Mouse (Mus musculus) c-Kit-positive CD71-negative TER-119-negative erythroid progenitor cells, embryonic 14.5 days (primary cell): ENCODE data around the gene March9.
"Not testable (repeated sequence)": the region's sequence is repeated elsewhere in the genome, so short reads cannot be mapped to it uniquely, and the experiment has no call there.

Experiments
- DNase-seq: peaks from one replicate; pipeline ENCODE4 v3.0.0-alpha.2; 2013; ENCODE audit warnings: low read depth

March9 gene

GRCm38 (mm10) chr10:127062503-127062902 is 2.5 kb upstream of the March9 start:
- DNase-seq, result no peak

DNA sequence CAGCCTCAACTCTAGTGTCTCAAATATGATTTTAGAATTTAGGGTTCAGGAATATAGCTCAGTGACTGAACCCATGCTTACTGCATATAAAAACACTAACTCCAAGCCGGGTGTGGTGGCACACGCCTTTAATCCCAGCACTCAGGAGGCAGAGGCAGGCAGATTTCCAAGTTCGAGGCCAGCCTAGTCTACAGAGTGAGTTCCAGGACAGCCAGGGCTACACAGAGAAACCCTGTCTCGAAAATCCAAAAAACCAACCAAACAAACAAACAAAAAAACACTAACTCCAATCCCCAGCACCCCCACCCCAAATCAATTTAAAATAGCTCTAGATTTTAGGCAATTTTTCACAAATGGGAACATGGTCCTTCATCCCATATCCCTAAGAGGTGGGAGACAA is 2.1 kb upstream of the March9 start:
- not testable (repeated sequence) for DNase-seq

DNA sequence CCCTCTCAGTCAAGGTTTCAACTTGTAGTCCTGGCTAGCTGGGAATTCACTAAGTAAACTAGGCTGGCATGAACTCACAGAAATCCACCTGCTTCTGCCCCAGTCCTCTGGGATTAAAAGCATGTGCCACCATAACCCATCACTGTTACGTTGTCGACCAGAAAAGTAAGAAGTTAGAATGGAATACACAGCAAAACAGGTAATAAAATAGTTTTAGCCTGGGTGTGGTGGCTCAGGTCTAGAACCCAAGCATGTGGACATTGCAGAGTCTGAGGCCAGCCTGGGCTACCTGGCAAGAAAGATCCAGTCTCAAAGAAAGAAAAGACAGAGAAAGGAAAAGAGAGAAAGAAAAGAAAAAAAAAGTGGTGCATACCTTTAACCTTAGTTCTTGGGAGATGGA is 1.5 kb upstream of the March9 start:
- DNase-seq, result no peak

- no peak for DNase-seq
Measured at GRCm38 (mm10) chr10:127061085-127061484, 1.1 kb upstream of the March9 start.

DNA sequence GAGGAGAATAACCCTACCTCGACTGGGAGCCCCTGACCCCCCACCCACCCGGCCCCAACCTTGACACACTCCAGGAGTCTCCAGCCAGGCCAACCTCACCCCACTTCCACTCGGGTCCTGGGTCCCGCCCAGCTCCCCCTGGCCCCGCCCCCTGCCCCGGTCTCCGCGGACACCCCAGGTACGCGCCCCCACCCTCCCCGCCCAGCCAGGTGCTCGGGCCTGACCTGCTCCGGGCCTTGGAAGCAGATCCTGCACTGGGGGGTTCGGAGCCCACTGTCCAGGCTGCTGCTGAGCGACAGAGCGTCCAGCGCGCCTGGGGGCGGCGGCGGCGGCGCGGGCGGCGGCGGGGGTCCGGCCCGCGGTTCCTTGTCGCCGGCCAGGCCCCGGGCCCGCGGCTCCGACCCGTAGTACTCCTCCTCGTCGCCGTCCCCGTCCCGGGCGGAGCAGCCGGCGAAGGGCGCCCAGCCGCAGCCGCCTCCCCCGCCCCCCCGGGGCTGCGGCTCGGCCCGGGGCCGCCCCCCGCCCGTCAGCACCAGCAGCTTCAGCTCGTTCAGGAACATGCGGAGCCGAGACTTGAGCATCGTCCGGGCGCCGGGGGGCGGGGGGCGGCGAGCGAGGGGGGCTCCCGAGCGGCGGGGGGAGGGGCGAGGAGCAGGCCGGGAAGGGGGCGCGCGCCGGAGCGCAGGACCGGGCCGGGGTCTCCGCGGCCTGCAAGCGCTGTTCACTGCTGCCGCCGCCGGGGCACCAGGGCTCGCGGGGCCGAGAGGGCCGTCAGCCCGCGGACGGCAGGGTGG is 613 bp downstream of the March9 start:
- no peak for DNase-seq

DNA sequence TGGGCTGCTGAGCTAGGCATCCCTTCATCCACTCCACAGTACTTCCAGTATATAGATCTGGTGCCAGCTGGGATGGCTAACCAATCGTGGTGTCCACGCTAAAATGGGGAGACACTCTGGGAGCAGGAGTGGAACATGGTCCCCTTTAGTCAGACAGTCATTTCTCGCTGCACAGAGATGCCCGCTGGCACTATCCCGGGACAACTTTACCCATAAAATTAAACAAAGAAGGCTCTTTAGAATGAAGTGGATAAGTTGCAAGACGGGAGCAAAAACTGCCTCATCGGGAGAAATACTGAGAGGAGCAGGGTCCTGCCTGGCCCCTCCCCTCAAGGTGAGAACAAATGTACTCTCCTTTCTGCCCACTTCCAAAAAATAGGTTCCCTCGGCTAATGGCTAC is 1.3 kb downstream of the March9 start:
- no peak for DNase-seq

DNA sequence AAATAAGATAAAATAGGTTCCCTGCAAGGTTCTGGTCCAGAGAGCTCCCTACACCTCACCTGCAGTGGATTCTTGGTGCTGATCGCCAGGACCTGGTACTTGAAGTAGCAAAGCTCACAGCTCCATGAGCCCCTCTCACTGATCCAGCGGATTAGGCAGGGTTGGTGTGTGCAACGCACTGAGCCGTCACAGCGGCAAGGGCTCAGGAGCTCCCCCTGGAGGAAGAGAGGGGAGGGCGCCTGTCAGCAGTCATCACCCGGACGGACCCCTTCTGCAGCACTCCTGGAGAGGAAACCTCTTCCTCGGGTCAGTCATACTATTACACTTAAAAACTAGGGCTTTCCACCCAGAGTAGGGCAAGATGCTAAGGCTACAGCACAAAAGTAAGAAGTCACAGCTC is 1.8 kb downstream of the March9 start:
- peak; percentile 78 for DNase-seq

DNA sequence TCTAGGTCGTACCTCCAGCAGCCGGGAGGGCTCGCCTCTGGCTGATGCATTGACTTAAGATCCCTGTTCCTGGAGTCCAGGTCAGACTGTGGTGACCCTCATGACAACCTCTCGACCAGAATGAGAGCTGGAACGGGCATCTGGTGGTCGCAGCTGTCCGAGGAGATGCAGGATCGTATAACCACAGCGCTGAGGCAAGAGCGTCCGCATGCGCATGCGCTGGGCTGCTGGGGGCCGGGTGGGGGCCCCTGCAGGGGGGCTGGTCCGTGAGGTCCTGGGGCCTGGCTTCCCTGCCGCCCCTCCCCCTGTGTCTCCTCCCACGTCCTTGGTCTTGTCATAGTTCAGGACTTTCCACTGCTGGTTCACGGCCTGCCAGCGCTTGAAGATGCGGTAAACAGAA is 3.5 kb downstream of the March9 start:
- DNase-seq, result no peak

DNA sequence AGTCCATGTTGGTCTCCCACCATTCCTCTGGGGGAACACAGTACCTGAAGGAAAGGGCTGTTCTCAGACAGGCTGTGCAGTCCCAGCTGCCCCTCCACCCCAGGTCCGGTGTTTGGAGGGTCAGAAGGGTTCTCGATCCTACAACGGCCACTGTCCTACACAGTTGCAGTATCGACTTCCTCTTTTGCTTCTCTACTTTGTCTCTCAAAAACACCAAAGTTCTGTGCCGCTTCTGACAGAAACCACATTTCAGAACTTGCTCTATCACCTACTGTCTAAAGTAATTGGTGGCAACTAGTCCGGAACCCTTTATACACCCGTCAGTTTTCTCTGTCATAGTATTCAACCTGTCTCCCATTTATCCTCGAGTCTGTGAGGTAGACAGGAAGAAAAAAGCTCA is 4.6 kb downstream of the March9 start:
- no peak for DNase-seq

- DNase-seq, result no peak
Measured at GRCm38 (mm10) chr10:127054646-127055045, 5.3 kb downstream of the March9 start.

DNA sequence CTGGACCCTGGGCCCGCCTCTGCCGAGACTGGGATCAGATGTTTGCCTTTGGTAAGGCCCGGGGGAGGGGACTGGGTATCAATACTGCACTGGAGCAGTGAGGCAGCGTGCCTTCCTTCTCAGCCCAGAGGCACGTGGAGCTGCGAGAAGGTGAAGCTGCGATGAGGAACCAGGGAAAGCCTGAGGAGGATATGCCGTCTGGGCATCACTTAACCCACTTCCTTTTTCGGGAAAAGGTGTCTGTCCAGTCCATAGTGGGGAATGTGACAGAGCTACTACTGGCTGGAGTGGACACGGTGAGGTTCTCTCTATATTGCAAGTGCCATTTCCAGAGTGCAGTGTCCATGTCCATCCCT is 9.9 kb downstream of the March9 start:
- no peak for DNase-seq

DNA sequence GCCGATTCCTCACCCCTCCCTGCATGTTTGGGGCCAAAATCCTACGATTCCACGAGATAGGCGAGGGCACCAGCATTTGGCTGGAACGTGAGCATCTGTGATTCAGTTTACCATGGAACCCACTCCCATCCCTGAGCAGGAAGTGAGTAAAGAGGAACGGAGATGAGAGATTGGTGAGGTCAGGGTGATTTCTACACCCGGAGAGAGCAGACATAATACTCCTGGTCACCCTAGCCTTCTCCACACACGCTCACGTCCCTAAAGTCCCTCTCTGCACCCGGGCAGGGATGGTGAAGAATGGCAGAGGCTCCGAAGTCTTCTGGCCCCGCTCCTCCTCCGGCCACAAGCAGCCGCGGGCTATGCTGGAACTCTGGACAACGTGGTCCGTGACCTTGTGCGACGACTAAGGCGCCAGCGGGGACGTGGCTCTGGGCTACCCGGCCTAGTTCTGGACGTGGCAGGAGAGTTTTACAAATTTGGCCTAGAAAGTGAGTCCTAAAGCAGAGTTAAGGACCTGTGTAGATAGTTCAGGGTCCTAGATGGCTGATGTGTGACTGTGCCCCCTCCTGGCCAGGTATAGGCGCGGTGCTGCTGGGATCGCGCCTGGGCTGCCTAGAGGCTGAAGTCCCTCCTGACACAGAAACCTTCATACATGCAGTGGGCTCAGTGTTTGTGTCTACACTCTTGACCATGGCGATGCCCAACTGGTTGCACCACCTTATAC is 10.4 kb downstream of the March9 start:
- no peak for DNase-seq

DNA sequence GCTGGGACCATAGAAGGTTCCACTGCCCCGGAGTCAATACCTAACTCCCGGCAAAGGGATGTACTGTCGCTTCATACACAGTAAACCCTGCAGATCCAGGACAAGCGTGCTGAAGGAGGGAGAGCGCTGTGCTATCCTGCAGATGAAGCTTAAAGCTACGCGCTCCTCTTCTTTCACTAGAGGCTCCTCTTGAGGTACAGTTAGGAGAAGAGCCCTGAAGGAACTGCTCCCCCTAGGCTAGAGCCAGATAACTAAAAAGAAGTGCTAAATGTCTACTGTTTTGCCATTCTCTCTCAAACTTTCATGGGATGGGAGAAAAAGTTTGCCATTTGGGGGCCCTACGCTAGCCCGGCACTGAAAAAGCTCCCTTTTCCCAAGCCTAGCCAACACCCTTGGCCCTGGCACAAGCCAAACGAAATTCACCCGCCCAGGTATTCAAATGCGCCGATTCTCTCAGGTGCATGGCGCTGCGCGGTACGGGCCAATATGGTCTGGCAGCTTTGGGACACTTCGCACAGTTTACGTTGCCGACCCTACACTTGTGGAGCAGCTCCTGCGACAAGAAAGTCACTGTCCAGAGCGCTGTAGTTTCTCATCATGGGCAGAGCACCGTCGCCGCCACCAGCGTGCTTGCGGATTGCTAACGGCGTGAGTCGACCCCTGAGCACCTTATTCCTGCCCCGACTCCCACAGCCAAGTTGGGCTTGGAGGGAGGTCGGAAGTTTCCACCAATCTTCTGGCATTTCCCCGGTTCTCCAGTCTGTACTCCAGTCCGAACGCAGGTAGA is 11.2 kb downstream of the March9 start:
- DNase-seq, result no peak

- no peak for DNase-seq
Measured at GRCm38 (mm10) chr10:127047954-127048353, 12.0 kb downstream of the March9 start, which contains the start of gene Cyp27b1. Gene Cyp27b1 (plus strand): TSS chr10:127048250.

DNA sequence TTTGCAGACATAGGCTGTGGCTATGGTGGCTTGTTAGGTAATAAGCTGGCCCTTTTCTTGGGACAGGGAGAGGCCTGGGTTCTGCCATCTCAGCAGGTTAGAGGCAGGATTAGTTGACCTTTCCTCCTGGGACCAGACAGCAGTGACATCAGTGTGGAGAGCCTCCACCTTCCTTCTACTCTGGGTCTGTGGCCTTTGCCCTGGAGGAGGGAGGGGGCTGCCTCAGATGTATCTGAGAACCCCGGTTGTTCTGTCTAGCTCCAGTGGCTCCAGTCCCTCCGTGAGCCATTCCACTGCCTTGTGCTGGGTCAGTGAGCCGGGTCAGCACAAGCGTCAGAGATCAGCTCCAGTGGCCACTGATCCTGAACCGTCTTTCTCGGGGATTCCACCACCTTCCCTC is 16.8 kb downstream of the March9 start:
- no peak for DNase-seq

DNA sequence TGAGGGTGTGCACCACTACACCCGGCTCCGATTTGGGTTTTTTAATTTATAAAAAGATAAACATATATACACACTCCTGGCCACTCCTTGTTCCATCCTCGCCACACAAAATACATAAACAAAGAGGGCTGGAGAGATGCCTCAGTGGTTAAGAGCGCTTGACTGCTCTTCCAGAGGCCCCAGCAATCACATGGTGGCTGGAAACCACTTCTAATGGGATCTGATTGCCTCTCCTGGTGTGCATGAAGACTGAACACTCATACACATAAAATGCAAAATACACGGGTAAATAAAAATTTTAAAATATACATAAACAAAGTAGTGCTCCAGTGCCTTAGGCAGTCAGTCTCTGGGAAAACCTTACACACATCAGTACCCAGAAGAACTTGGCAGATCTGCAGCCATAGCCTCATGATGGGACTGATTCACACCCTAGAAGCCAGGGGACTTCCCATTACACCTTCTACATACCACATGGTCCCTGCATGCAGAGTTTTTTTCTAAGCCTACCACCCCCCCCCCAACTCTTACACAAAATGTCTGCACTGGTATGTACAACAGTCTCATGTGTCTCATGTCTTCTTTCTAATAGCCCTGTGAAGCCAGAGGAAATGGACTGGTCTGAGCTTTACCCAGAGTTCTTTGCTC is 17.4 kb downstream of the March9 start:
- no peak for DNase-seq

GRCm38 (mm10) chr10:127041774-127042338 is 18.1 kb downstream of the March9 start:
- DNase-seq, result peak; percentile 77

GRCm38 (mm10) chr10:127041274-127041766 is 18.7 kb downstream of the March9 start, which contains the start of the genes Mettl1 and Eef1akmt3:
Gene Mettl1 (plus strand): TSS chr10:127041414.
Gene Eef1akmt3 (minus strand): TSS chr10:127041513.
- DNase-seq, result no peak

DNA sequence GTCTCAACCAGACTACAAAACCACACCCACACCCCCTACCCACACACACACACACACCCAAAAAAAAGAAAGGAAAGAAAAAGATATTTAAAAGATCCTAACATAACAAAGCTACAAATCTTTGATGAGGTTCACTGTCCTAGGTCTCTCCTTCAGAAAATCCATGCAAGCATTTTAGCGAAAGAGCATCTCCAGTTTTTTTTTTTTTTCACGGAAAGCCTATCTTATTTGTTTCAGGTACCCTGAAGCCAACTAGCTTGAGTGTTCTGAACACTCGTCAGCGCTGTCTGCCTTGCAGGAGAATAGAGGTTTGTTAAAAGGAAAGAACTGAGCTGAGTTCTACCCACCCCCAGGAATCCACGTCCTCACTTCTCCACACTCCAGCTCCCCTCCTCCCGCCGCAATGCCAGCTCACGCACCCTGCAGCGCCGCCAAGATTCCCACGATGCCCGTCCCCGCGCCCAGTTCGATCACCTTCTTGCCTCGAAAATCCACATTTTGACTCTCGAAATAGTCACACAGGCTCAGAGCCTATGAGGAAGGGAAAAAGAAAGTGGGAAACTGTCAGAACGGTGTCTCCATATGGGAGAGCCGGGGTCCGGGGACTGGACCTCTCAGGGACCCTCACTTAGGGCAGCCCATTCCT is 19.3 kb downstream of the March9 start:
- no peak for DNase-seq

DNA sequence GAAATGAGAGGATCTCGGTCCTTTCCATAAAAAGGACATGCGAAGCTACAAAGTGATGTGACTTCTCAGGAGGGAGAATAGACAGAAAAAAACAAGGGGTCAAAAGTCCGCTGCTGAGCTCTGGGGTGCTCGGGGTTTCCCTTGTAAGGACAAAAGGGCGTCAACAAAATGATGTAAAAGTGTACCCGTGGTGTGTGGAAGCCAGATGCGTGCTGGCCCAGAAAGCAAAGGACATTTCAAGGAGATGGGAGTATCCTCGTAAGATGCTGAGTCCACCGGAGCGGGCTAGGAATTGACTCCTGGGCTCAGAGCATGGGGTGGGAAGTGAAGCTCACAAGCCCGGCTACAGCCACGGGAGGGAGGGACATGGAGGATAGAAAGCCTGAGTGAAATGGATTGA is 22.3 kb downstream of the March9 start:
- DNase-seq, result no peak

DNA sequence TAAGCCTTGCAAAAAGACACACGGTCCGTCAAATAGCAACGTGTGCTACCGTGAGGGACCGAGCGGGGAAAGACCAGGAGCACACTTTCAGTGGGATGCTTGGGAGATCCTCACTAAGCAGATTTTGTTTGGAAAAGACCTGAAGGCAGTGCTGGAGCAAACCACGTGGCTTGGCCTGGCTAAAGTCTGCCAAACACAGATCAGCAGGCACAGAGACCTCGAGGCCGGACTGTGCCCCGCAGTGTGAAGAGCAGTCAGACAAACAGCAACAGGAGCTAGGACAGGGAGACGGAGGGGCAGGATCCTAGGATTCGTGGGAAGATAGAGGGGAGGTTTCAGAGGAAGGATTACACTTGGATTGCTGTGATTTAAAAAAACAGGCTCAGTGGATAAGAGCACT is 23.7 kb downstream of the March9 start:
- no peak for DNase-seq
